Mouse (Mus musculus): ENCODE data around the gene Xrcc5. TPM values are rescaled to one million over a fixed set of nuclear protein-coding genes. Genes with fewer than 3 reads are reported as not detected.

Gene Xrcc5
- polyA plus RNA-seq, 1 experiment = 11.4 TPM

GRCm38 (mm10) chr1:72364661-72365060, 57.4 kb downstream of the Xrcc5 start:
- TF ChIP-seq CTCF (IDR thresholded peaks at IDR 0.05; ENCODE audit: borderline replicate concordance, extremely low read depth, insufficient read depth, insufficient read length) (no peak), POLR2A (IDR thresholded peaks at IDR 0.05; ENCODE audit: borderline replicate concordance, extremely low read depth, insufficient read depth, insufficient read length, poor library complexity, severe bottlenecking) (no peak)
- no peak for DNase-seq (ENCODE audit: low read depth)

GRCm38 (mm10) chr1:72372512-72372911, 65.3 kb downstream of the Xrcc5 start:
- DNase-seq (ENCODE audit: low read depth) = peak; percentile 86
- TF ChIP-seq CTCF (IDR thresholded peaks at IDR 0.05; ENCODE audit: borderline replicate concordance, extremely low read depth, insufficient read depth, insufficient read length) (no peak), POLR2A (IDR thresholded peaks at IDR 0.05; ENCODE audit: borderline replicate concordance, extremely low read depth, insufficient read depth, insufficient read length, poor library complexity, severe bottlenecking) (no peak)

- DNase-seq (ENCODE audit: low read depth) = peak; percentile 41
Observed at GRCm38 (mm10) chr1:72372913-72373312, 65.7 kb downstream of the Xrcc5 start.

GRCm38 (mm10) chr1:72373648-72374047, 66.4 kb downstream of the Xrcc5 start:
- TF ChIP-seq CTCF (IDR thresholded peaks at IDR 0.05; ENCODE audit: borderline replicate concordance, extremely low read depth, insufficient read depth, insufficient read length) = no peak
- no peak for TF ChIP-seq POLR2A (IDR thresholded peaks at IDR 0.05; ENCODE audit: borderline replicate concordance, extremely low read depth, insufficient read depth, insufficient read length, poor library complexity, severe bottlenecking)
- peak; percentile 30 for DNase-seq (ENCODE audit: low read depth)

More at GRCm38 (mm10) chr1:72372913-72373312, 65.7 kb downstream of the Xrcc5 start:
- no peak for TF ChIP-seq CTCF (IDR thresholded peaks at IDR 0.05; ENCODE audit: borderline replicate concordance, extremely low read depth, insufficient read depth, insufficient read length)
- TF ChIP-seq POLR2A (IDR thresholded peaks at IDR 0.05; ENCODE audit: borderline replicate concordance, extremely low read depth, insufficient read depth, insufficient read length, poor library complexity, severe bottlenecking) = no peak

GRCm38 (mm10) chr1:72374049-72374448, 66.8 kb downstream of the Xrcc5 start:
- no peak for DNase-seq (ENCODE audit: low read depth)
- no peak for TF ChIP-seq CTCF (IDR thresholded peaks at IDR 0.05; ENCODE audit: borderline replicate concordance, extremely low read depth, insufficient read depth, insufficient read length)
- no peak for TF ChIP-seq POLR2A (IDR thresholded peaks at IDR 0.05; ENCODE audit: borderline replicate concordance, extremely low read depth, insufficient read depth, insufficient read length, poor library complexity, severe bottlenecking)

GRCm38 (mm10) chr1:72378151-72378550, 70.9 kb downstream of the Xrcc5 start:
- DNase-seq (ENCODE audit: low read depth) = no peak
- TF ChIP-seq CTCF (IDR thresholded peaks at IDR 0.05; ENCODE audit: borderline replicate concordance, extremely low read depth, insufficient read depth, insufficient read length) = no peak

- TF ChIP-seq POLR2A (IDR thresholded peaks at IDR 0.05; ENCODE audit: borderline replicate concordance, extremely low read depth, insufficient read depth, insufficient read length, poor library complexity, severe bottlenecking) = no peak
- no peak for TF ChIP-seq CTCF (IDR thresholded peaks at IDR 0.05; ENCODE audit: borderline replicate concordance, extremely low read depth, insufficient read depth, insufficient read length)
- peak; percentile 64 for DNase-seq (ENCODE audit: low read depth)
Observed at GRCm38 (mm10) chr1:72379752-72380353, 72.6 kb downstream of the Xrcc5 start.

- TF ChIP-seq CTCF (IDR thresholded peaks at IDR 0.05; ENCODE audit: borderline replicate concordance, extremely low read depth, insufficient read depth, insufficient read length) (no peak), POLR2A (IDR thresholded peaks at IDR 0.05; ENCODE audit: borderline replicate concordance, extremely low read depth, insufficient read depth, insufficient read length, poor library complexity, severe bottlenecking) (no peak)
- DNase-seq (ENCODE audit: low read depth) = no peak
Observed at GRCm38 (mm10) chr1:72380544-72380943, 73.3 kb downstream of the Xrcc5 start.

GRCm38 (mm10) chr1:72383056-72383455, 75.8 kb downstream of the Xrcc5 start:
- DNase-seq (ENCODE audit: low read depth) = no peak

GRCm38 (mm10) chr1:72383651-72384050, 76.4 kb downstream of the Xrcc5 start:
- DNase-seq (ENCODE audit: low read depth) = no peak
- no peak for TF ChIP-seq CTCF (IDR thresholded peaks at IDR 0.05; ENCODE audit: borderline replicate concordance, extremely low read depth, insufficient read depth, insufficient read length)
- no peak for TF ChIP-seq POLR2A (IDR thresholded peaks at IDR 0.05; ENCODE audit: borderline replicate concordance, extremely low read depth, insufficient read depth, insufficient read length, poor library complexity, severe bottlenecking)

More at GRCm38 (mm10) chr1:72383056-72383455, 75.8 kb downstream of the Xrcc5 start:
- TF ChIP-seq POLR2A (IDR thresholded peaks at IDR 0.05; ENCODE audit: borderline replicate concordance, extremely low read depth, insufficient read depth, insufficient read length, poor library complexity, severe bottlenecking) = no peak
- TF ChIP-seq CTCF (IDR thresholded peaks at IDR 0.05; ENCODE audit: borderline replicate concordance, extremely low read depth, insufficient read depth, insufficient read length) = no peak

- TF ChIP-seq POLR2A (IDR thresholded peaks at IDR 0.05; ENCODE audit: borderline replicate concordance, extremely low read depth, insufficient read depth, insufficient read length, poor library complexity, severe bottlenecking) (no peak), CTCF (IDR thresholded peaks at IDR 0.05; ENCODE audit: borderline replicate concordance, extremely low read depth, insufficient read depth, insufficient read length) (no peak)
- no peak for DNase-seq (ENCODE audit: low read depth)
Observed at GRCm38 (mm10) chr1:72390420-72390819, 83.2 kb downstream of the Xrcc5 start.

- TF ChIP-seq POLR2A (IDR thresholded peaks at IDR 0.05; ENCODE audit: borderline replicate concordance, extremely low read depth, insufficient read depth, insufficient read length, poor library complexity, severe bottlenecking) (no peak), CTCF (IDR thresholded peaks at IDR 0.05; ENCODE audit: borderline replicate concordance, extremely low read depth, insufficient read depth, insufficient read length) (no peak)
- DNase-seq (ENCODE audit: low read depth) = no peak
Observed at GRCm38 (mm10) chr1:72399720-72400401, 92.6 kb downstream of the Xrcc5 start.

Measured in brain, embryonic 14.5 days (tissue).